Mouse (Mus musculus) olfactory bulb, adult 2 months (tissue): ENCODE data around the gene Gm45623.

ENCODE experiments used
- CTCF ChIP-seq: fragments of 200-500 bp; IDR thresholded peaks from 2 replicates; pipeline ENCODE4 v1.5.1; 2012; ENCODE audit warnings: low read depth, mild to moderate bottlenecking, low read length, moderate library complexity; ENCODE audit not compliant: insufficient read depth
- POLR2A ChIP-seq: fragments of 200-500 bp; IDR thresholded peaks from 2 replicates; pipeline ENCODE4 v1.6.1; 2012; ENCODE audit warnings: mild to moderate bottlenecking, low read depth, low read length, moderate library complexity; ENCODE audit not compliant: insufficient read depth

GRCm38 (mm10) chr13:56770136-56770578 is 16.5 kb upstream of the Gm45623 start:
- TF ChIP-seq CTCF (no peak), POLR2A (no peak)
